Mouse (Mus musculus): ENCODE measurements around the gene Mapkap1. TPM values are rescaled to one million over a fixed set of nuclear protein-coding genes. Genes with fewer than 3 reads are reported as not detected.
"Not testable (repeated sequence)": the region's sequence is repeated elsewhere in the genome, so short reads cannot be mapped to it uniquely, and the experiment has no call there.

The Mapkap1 gene
- total and polyA plus RNA-seq, 3 experiments: 39.4 to 45.8 (median 40.7) TPM

DNA sequence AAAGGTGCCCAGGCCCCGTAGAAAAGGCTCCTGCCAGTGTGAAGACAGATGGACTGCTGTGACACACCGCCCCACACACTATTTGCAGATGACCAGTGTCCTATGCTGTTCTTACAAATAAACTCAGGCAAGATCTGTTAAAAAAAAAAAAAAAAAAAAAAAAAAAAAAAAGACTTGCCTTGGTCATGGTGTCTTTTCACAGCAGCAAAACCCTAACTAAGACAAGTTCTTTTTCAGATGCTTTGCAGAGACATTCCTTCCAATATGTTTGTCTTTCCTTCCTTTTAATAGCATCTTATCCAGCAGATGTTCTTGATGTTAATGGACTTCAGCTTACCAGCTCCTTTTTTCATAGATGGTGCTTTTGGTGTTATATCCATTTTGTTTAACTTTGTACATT, 99.6 kb downstream of the Mapkap1 start:
- 0 out of 2 replicates have a peak, but pooled peaks have one; percentile 13 for TF ChIP-seq ZNF384 (IDR thresholded peaks at IDR 0.05; ENCODE audit: low read depth, low read length)
- H3K9ac ChIP-seq (ENCODE audit: insufficient read depth, low read depth); dilution Hi-C loops (cut with MboI; ENCODE audit: extremely low pct_ligation_motif_present, extremely low pct_unique_long_range_greater_than_20kb, low sequenced_read_pairs); H3K9me3 ChIP-seq (replicated peaks; ENCODE audit: low read length); H3K27ac ChIP-seq (ENCODE audit: insufficient read depth, low read depth); H3K4me3 ChIP-seq (replicated peaks in 1 of 3; ENCODE audit: low read depth in 2 of 3, low read length in 2 of 3, poor library complexity in 1 of 3); H3K4me1 ChIP-seq (ENCODE audit: control insufficient read depth in 1 of 2, insufficient read depth in 2 of 2); H3K79me2 ChIP-seq (replicated peaks; ENCODE audit: control insufficient read depth, extremely low read depth, insufficient read depth, poor library complexity, severe bottlenecking); DNase-seq (ENCODE audit: extremely low read depth); H3K27me3 ChIP-seq (replicated peaks); in situ Hi-C loops (cut with MboI; ENCODE audit: low pct_ligation_motif_present, low pct_unique_long_range_greater_than_20kb, low sequenced_read_pairs); H3K4me2 ChIP-seq (ENCODE audit: insufficient read depth, low read depth, poor library complexity, severe bottlenecking): not testable (repeated sequence)
- peaks cover 0 to 12% of the 10 kb centered on the region in 2 experiments for H3K36me3 ChIP-seq (replicated peaks in 1 of 2; ENCODE audit: control insufficient read depth in 1 of 2, insufficient read depth in 1 of 2, low read length in 1 of 2)

DNA sequence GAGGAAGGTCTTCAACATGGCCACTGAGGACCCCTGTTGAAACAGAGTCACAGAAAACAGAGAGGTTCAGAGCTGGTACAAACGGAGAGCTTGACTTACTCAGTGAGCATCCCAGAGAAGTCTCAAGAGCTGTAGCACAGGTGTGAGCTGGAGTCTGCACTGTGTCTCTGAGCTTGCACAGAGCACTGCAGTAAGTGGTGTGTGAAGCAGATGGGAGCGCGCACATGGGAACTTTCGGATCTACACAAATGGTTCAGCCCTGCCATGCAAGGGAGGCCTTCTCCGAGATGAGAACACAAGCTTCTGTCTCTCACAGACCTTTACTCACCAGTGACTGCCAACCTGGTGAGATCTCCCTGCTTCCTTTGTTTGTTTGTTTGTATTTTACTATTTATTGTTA, 103.3 kb downstream of the Mapkap1 start:
- Histone ChIP-seq H3K9ac (ENCODE audit: insufficient read depth, low read depth) (no peak overlapping the region), H3K27me3 (replicated peaks) (no peaks in the 10 kb centered on the region), H3K4me3 (replicated peaks in 1 of 3; ENCODE audit: low read depth in 2 of 3, low read length in 2 of 3, poor library complexity in 1 of 3) (no peak overlapping the region), H3K27ac (ENCODE audit: insufficient read depth, low read depth) (no peak overlapping the region), H3K4me2 (ENCODE audit: insufficient read depth, low read depth, poor library complexity, severe bottlenecking) (no peak overlapping the region), H3K79me2 (replicated peaks; ENCODE audit: control insufficient read depth, extremely low read depth, insufficient read depth, poor library complexity, severe bottlenecking) (no peaks in the 10 kb centered on the region), H3K4me1 (ENCODE audit: control insufficient read depth in 1 of 2, insufficient read depth in 2 of 2) (0 out of 4 replicates have a peak, but pooled peaks cover 0 to 2% of the 10 kb centered on the region in 2 experiments), H3K36me3 (replicated peaks in 1 of 2; ENCODE audit: control insufficient read depth in 1 of 2, insufficient read depth in 1 of 2, low read length in 1 of 2) (peaks cover 0 to 21% of the 10 kb centered on the region in 2 experiments), H3K9me3 (replicated peaks; ENCODE audit: low read length) (no peaks in the 10 kb centered on the region)
- TF ChIP-seq ZMIZ1 (IDR thresholded peaks at IDR 0.05; ENCODE audit: low read depth, low read length) (no peak), EP300 (IDR thresholded peaks at IDR 0.05; ENCODE audit: low read length) (no peak), RCOR1 (conservative IDR thresholded peaks at IDR 0.05; ENCODE audit: low read depth, low read length) (no peak), SMC3 (IDR thresholded peaks at IDR 0.05; ENCODE audit: low read depth, low read length) (no peak), ZC3H11A (IDR thresholded peaks at IDR 0.05; ENCODE audit: low read depth, low read length) (no peak), E2F4 (IDR thresholded peaks at IDR 0.05; ENCODE audit: insufficient replicate concordance, low read depth, low read length) (no peak), TBP (conservative IDR thresholded peaks at IDR 0.05; ENCODE audit: low read depth, low read length) (no peak)
- in situ Hi-C loops (cut with MboI; ENCODE audit: low pct_ligation_motif_present, low pct_unique_long_range_greater_than_20kb, low sequenced_read_pairs): no loop called here
- dilution Hi-C loops (cut with MboI; ENCODE audit: extremely low pct_ligation_motif_present, extremely low pct_unique_long_range_greater_than_20kb, low sequenced_read_pairs): no loop called here
- no peak for DNase-seq (ENCODE audit: extremely low read depth)

DNA sequence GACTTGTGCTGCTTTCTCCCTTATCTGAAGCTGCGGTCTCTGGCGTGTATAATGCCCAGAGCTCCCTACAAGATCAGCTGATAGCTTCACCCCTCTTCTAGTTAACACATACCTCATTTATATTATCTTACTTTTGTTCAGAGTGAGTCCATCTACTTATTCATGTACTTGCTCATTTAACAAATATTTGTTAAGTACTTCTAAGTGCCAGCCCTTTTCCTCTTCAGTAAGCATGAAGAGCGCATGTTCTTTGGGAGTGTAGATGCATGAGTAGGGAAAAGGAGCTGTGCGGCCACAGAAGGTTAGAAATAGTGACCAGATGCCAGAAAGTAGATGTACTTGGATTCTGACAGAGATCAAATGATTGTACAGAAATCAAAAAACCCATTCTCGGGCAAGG, 108.7 kb downstream of the Mapkap1 start:
- Histone ChIP-seq H3K4me3 (replicated peaks in 1 of 3; ENCODE audit: low read depth in 2 of 3, low read length in 2 of 3, poor library complexity in 1 of 3) (no peak overlapping the region), H3K9me3 (replicated peaks; ENCODE audit: low read length) (no peaks in the 10 kb centered on the region), H3K4me1 (ENCODE audit: control insufficient read depth in 1 of 2, insufficient read depth in 2 of 2) (peaks cover 0 to 10% of the 10 kb centered on the region in 2 experiments; a peak in 1 of 4 replicates), H3K4me2 (ENCODE audit: insufficient read depth, low read depth, poor library complexity, severe bottlenecking) (no peak overlapping the region), H3K27me3 (replicated peaks) (no peaks in the 10 kb centered on the region), H3K79me2 (replicated peaks; ENCODE audit: control insufficient read depth, extremely low read depth, insufficient read depth, poor library complexity, severe bottlenecking) (no peaks in the 10 kb centered on the region), H3K36me3 (replicated peaks in 1 of 2; ENCODE audit: control insufficient read depth in 1 of 2, insufficient read depth in 1 of 2, low read length in 1 of 2) (peaks cover 0 to 25% of the 10 kb centered on the region in 2 experiments), H3K27ac (ENCODE audit: insufficient read depth, low read depth) (no peak overlapping the region), H3K9ac (ENCODE audit: insufficient read depth, low read depth) (no peak overlapping the region)
- dilution Hi-C loops (cut with MboI; ENCODE audit: extremely low pct_ligation_motif_present, extremely low pct_unique_long_range_greater_than_20kb, low sequenced_read_pairs): no loop called here
- TF ChIP-seq POLR2AphosphoS2 (IDR thresholded peaks at IDR 0.05; ENCODE audit: low read depth, low read length): no peak
- no peak for TF ChIP-seq MXI1 (IDR thresholded peaks at IDR 0.05; ENCODE audit: low read depth, low read length)
- no peak for TF ChIP-seq MEF2A (IDR thresholded peaks at IDR 0.05; ENCODE audit: borderline replicate concordance, low read depth, low read length)
- TF ChIP-seq ZC3H11A (IDR thresholded peaks at IDR 0.05; ENCODE audit: low read depth, low read length): no peak
- TF ChIP-seq ZKSCAN1 (IDR thresholded peaks at IDR 0.05; ENCODE audit: borderline replicate concordance, low read depth, low read length): no peak
- TF ChIP-seq HCFC1 (IDR thresholded peaks at IDR 0.05; ENCODE audit: low read depth, low read length): no peak
- no peak for TF ChIP-seq SIN3A (IDR thresholded peaks at IDR 0.05; ENCODE audit: low read length)
- TF ChIP-seq PAX5 (IDR thresholded peaks at IDR 0.05; ENCODE audit: low read length): no peak
- TF ChIP-seq E2F4 (IDR thresholded peaks at IDR 0.05; ENCODE audit: insufficient replicate concordance, low read depth, low read length): no peak
- no peak for TF ChIP-seq EP300 (IDR thresholded peaks at IDR 0.05; ENCODE audit: low read length)
- TF ChIP-seq NRF1 (IDR thresholded peaks at IDR 0.05; ENCODE audit: low read depth, low read length): no peak
- DNase-seq (ENCODE audit: extremely low read depth): no peak
- in situ Hi-C loops (cut with MboI; ENCODE audit: low pct_ligation_motif_present, low pct_unique_long_range_greater_than_20kb, low sequenced_read_pairs): no loop called here

All from CH12.LX (cell line).